Mouse (Mus musculus): ENCODE data around the gene Gm9745. TPM values are rescaled to one million over a fixed set of nuclear protein-coding genes. Genes with fewer than 3 reads are reported as not detected.

The Gm9745 gene
- not detected for total RNA-seq (2023)

GRCm38 (mm10) chr13:8948131-8948530 lies at the start of gene Gm9745:
Gm9745 (minus strand) TSS chr13:8948231.

GRCm38 (mm10) chr13:8995990-8996786 lies 48.2 kb upstream of the Gm9745 start, which contains the start of gene Gtpbp4:
Gtpbp4 (minus strand) TSS chr13:8996083.

GRCm38 (mm10) chr13:8952563-8952962 lies 4.5 kb upstream of the Gm9745 start, which contains the start of gene Idi2:
Idi2 (plus strand) TSS chr13:8952863.

Other genes starting within 250 kb of the Gm9745 start
- gene Wdr37, start 76.3 kb downstream of the Gm9745 start, total RNA-seq (2023), result 79.9 TPM
- 14.3 TPM for gene Idi1, start 62.7 kb downstream of the Gm9745 start, total RNA-seq (2023)
- not detected for gene Idi2, start 4.6 kb upstream of the Gm9745 start, total RNA-seq (2023)
- gene Gtpbp4, start 47.9 kb upstream of the Gm9745 start, total RNA-seq (2023), result 104 TPM
- 65.9 TPM for gene Larp4b, start 145.7 kb upstream of the Gm9745 start, total RNA-seq (2023)